Mouse (Mus musculus) erythroblast, embryonic 14.5 days (primary cell): Measurements from ENCODE around the gene Nek11.

Experiments used
- GATA1 ChIP-seq: IDR thresholded peaks from 2 replicates; pipeline ENCODE4 v1.6.1; 2012; ENCODE audit warnings: low read length, inconsistent platforms, mixed read lengths
- TAL1 ChIP-seq: IDR thresholded peaks from 3 replicates; pipeline ENCODE4 v1.6.1; 2012; ENCODE audit warnings: low read length, inconsistent platforms, mixed read lengths

DNA sequence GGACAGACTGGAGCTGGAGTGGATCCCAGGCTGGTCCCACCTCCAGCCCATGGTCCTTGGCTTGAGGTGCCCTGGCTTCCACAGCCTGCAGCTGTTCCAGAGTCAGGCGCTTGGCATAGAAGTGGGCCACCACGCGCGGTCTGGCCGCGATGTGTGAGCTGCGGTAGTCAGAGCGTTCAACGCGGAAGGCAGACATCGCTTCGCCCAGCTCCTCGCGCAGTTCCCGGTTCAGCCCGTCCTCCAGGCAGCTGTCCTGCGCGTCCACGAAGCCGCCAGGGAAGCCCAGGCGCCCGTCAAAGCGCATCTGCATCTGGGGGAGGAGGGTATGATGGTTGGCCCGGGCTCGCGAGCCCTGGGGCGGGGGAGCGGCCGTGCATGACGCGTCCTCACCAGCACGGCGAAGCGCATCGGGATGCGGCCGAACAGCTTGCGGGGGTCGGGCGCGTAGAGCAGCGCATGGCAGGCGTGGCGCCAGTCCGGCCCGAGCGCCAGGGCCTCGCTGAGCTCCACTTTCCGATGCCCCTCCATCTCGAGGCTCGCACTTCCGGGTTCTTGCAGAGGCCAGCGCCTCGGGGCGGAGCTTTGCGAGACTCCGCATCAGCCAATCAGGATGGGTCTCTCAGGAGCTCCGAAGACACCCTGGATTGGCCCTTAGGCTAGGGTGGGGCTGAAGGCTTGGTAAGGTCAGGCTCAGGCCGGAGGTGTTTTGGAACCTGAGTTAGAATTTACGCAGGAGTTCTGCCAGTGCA is 263.9 kb downstream of the Nek11 start, which contains the start of gene Nudt16:
- no peak for TF ChIP-seq GATA1
- TF ChIP-seq TAL1 = no peak
